Mouse (Mus musculus): Measurements from ENCODE around the gene Npm1.

DNA sequence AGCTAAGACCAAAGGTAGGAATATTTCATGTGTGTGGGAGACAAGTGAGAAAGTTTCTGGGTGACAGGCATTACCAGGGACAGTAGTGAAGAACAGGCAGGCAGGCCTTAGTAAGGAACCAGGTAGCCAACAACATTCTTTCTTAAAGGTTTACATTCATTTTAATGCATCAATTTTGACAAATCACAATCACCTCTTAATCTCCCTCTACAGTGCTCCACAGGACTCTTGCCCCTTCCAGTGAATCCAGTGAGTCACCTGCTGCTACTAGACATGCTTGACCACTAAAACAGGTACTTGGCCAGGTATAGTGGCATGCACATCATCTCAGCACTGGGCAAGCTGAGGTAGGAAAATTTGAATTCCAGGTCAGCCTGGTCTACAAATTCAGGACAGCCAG, 12.6 kb downstream of the Npm1 start:
- TF ChIP-seq CTCF (IDR thresholded peaks at IDR 0.05) (no peak), POLR2A (IDR thresholded peaks at IDR 0.05; ENCODE audit: insufficient read depth, low read depth, low read length) (no peak), EP300 (IDR thresholded peaks at IDR 0.05; ENCODE audit: insufficient read depth, low read depth, low read length) (no peak)

Measured in heart, adult 2 months (tissue).